Mouse (Mus musculus) embryonic facial prominence, embryonic 11.5 days (tissue): ENCODE measurements around the gene Clpb. TPM values are rescaled to one million over a fixed set of nuclear protein-coding genes. Genes with fewer than 3 reads are reported as not detected.

Experiments used
- ATAC-seq: fragments of 200-750 bp; cut with Nextera tagmentation; replicated peaks from 2 replicates; pipeline ENCODE4 v1.8.0; 2017; ENCODE audit warnings: low read depth; ENCODE audit not compliant: insufficient number of reproducible peaks, low FRiP score, low TSS enrichment
- DNase-seq: peaks from one replicate; pipeline ENCODE4 v3.0.0-alpha.2; 2015; ENCODE audit warnings: low spot score
- H3K27ac ChIP-seq: fragments of 300-500 bp; sonication (generic); replicated peaks from 2 replicates; pipeline ENCODE4 v1.5.1; 2014; ENCODE audit warnings: mild to moderate bottlenecking, low read depth, low read length, control low read depth
- H3K27me3 ChIP-seq: fragments of 300-500 bp; sonication (generic); 2 replicates; pipeline ENCODE4 v1.6.1; 2014; ENCODE audit warnings: mild to moderate bottlenecking, low read length, moderate library complexity, mixed read lengths; ENCODE audit not compliant: control insufficient read depth, insufficient read depth
- H3K36me3 ChIP-seq: fragments of 300-500 bp; sonication (generic); replicated peaks from 2 replicates; pipeline ENCODE4 v1.6.1; 2014; ENCODE audit warnings: low read depth, mild to moderate bottlenecking, low read length, moderate library complexity, mixed read lengths; ENCODE audit not compliant: control insufficient read depth, insufficient read depth
- H3K4me1 ChIP-seq: fragments of 300-500 bp; sonication (generic); 2 replicates; pipeline ENCODE4 v1.6.1; 2014; ENCODE audit warnings: low read length, mixed read lengths; ENCODE audit not compliant: control insufficient read depth, insufficient read depth
- H3K4me2 ChIP-seq: fragments of 300-500 bp; sonication (generic); 2 replicates; pipeline ENCODE4 v1.6.1; 2014; ENCODE audit warnings: low read depth, mild to moderate bottlenecking, control low read depth, low read length, moderate library complexity
- H3K4me3 ChIP-seq: fragments of 300-500 bp; sonication (generic); 2 replicates; pipeline ENCODE4 v1.5.1; 2014; ENCODE audit warnings: low read depth, low read length, control low read depth
- H3K9ac ChIP-seq: fragments of 300-500 bp; sonication (generic); replicated peaks from 2 replicates; pipeline ENCODE4 v1.6.1; 2014; ENCODE audit warnings: mild to moderate bottlenecking, control low read depth, low read length
- H3K9me3 ChIP-seq: fragments of 300-500 bp; sonication (generic); replicated peaks from 2 replicates; pipeline ENCODE4 v1.6.1; 2016; ENCODE audit warnings: mild to moderate bottlenecking, low read length, inconsistent platforms, mixed read lengths; ENCODE audit not compliant: control insufficient read depth
- WGBS: fragments of 180-500 bp; shearing (Covaris S2); extraction: QIAGEN DNeasy Blood & Tissue Kit; methylation state at CpG from one replicate; pipeline ENCODE4 v1.1.7; 2014; 5-methylcytosine and 5-hydroxymethylcytosine counted together
- polyA plus RNA-seq: library from polyadenylated mRNA; unstranded; fragments of >200 nt; fragmentation: Nextera tagmentation; extraction: Ambion mirVana; gene quantifications from 2 replicates; pipeline ENCODE4 v1.2.1, GENCODE M21; 2014

Gene Clpb
- polyA plus RNA-seq, 1 experiment from 2014 or later = 38.4 TPM

- Histone ChIP-seq H3K4me3 (no peak overlapping the region), H3K9me3 (no peaks in the 10 kb centered on the region), H3K4me1 (no peaks in the 10 kb centered on the region), H3K4me2 (no peak overlapping the region), H3K9ac (no peak overlapping the region), H3K27ac (no peak overlapping the region), H3K36me3 (no peaks in the 10 kb centered on the region), H3K27me3 (no peaks in the 10 kb centered on the region)
- ATAC-seq = no peak
- no peak for DNase-seq
- 71% methylated on average over 6 of the region's 6 CpGs for WGBS
These were observed 180.8 kb downstream of the Clpb start for GRCm38 (mm10) chr7:101844186-101844585.

Other genes with a start within 250 kb of the Clpb start
- 10.6 and 18.6 TPM in 2 replicates for gene Pde2a, start 241.9 kb upstream of the Clpb start, polyA plus RNA-seq
- gene Art2b, start 78.0 kb upstream of the Clpb start, polyA plus RNA-seq = not detected in 2 replicates
- gene Phox2a, start 154.7 kb downstream of the Clpb start, polyA plus RNA-seq = 0.34 and 0.57 TPM in 2 replicates
- 30.5 and 34.4 TPM in 2 replicates for gene Inppl1, start 174.6 kb downstream of the Clpb start, polyA plus RNA-seq
- gene Folr2, start 193.6 kb downstream of the Clpb start, polyA plus RNA-seq = 0.50 TPM in 1 of 2 replicates, not detected in the other
- 85.6 and 92.7 TPM in 2 replicates for gene Anapc15, start 200.1 kb downstream of the Clpb start, polyA plus RNA-seq
- 0.91 and 4.9 TPM in 2 replicates for gene Folr1, start 207.2 kb downstream of the Clpb start, polyA plus RNA-seq
- gene Lamtor1, start 242.3 kb downstream of the Clpb start, polyA plus RNA-seq = 127 and 149 TPM in 2 replicates
- gene Tomt, start 242.7 kb downstream of the Clpb start, polyA plus RNA-seq = 0.26 and 0.27 TPM in 2 replicates